Mouse (Mus musculus) ES-Bruce4 (cell line): ENCODE results near the gene Sh2d1b2. TPM values are rescaled to one million over a fixed set of nuclear protein-coding genes. Genes with fewer than 3 reads are reported as not detected.

Experiments used
- H3K27ac ChIP-seq: 2 replicates; pipeline ENCODE4 v1.5.1; 2012; ENCODE audit warnings: low read length, inconsistent platforms; ENCODE audit not compliant: insufficient read depth
- H3K27me3 ChIP-seq: 2 replicates; pipeline ENCODE4 v1.6.1; 2012; ENCODE audit warnings: mild to moderate bottlenecking, low read length, inconsistent platforms; ENCODE audit not compliant: control insufficient read depth, poor library complexity, insufficient read depth, severe bottlenecking
- H3K36me3 ChIP-seq: 2 replicates; pipeline ENCODE4 v1.6.1; 2012; ENCODE audit warnings: inconsistent platforms, mild to moderate bottlenecking, low read length, moderate library complexity; ENCODE audit not compliant: control insufficient read depth, poor library complexity, insufficient read depth, severe bottlenecking
- H3K4me1 ChIP-seq: one replicate; pipeline ENCODE4 v1.8.1; 2011; ENCODE audit warnings: low read length; ENCODE audit not compliant: control insufficient read depth, insufficient read depth
- H3K4me3 ChIP-seq: 2 replicates; pipeline ENCODE4 v1.5.1; 2011; ENCODE audit warnings: low read depth, mild to moderate bottlenecking, low read length
- H3K9ac ChIP-seq: 2 replicates; pipeline ENCODE4 v1.6.1; 2012; ENCODE audit warnings: low read depth, mild to moderate bottlenecking, inconsistent platforms; ENCODE audit not compliant: poor library complexity, severe bottlenecking
- H3K9me3 ChIP-seq: replicated peaks from 2 replicates; pipeline ENCODE4 v1.6.1; 2012; ENCODE audit warnings: mild to moderate bottlenecking, low read length, inconsistent platforms; ENCODE audit not compliant: control insufficient read depth, poor library complexity, insufficient read depth, severe bottlenecking
- CTCF ChIP-seq: IDR thresholded peaks from one replicate; pipeline ENCODE4 v1.8.1; 2011; ENCODE audit warnings: low read depth, low read length
- EP300 ChIP-seq: IDR thresholded peaks from 2 replicates; pipeline ENCODE4 v1.6.1; 2011; ENCODE audit warnings: low read depth, low read length; ENCODE audit not compliant: insufficient read depth
- POLR2A ChIP-seq: IDR thresholded peaks from one replicate; pipeline ENCODE4 v1.8.1; 2011; ENCODE audit warnings: low read length; ENCODE audit not compliant: insufficient read depth
- polyA plus RNA-seq: library from polyadenylated mRNA; stranded (reverse); fragments of >200 nt; gene quantifications from 2 replicates; pipeline ENCODE4 v1.2.4, GENCODE M21; 2011; ENCODE audit warnings: low read depth; ENCODE audit not compliant: missing spikeins, insufficient read depth, insufficient read length

Sh2d1b2 gene
- polyA plus RNA-seq, 1 experiment: not detected

DNA sequence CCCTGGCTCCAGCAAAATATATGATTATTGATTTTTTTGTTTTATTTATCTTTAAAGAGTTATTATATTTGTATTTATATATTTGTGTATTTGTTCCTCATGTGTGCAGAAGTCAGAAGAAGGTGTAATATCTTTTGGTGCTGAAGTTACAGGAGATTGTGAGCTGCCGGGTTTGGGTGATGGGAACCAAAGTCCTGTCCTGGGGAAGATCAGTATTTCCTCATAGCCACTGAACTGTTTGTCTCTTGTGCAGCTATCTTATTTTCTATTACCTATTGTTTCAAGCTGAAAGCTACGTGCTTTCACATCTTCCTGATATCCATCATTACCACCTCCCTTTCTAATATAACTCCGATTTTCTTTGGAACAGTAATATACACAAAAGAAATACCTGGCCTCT is 17.0 kb upstream of the Sh2d1b2 start:
- Histone ChIP-seq H3K4me1 (peaks cover 2% of the 10 kb centered on the region), H3K36me3 (peaks cover 5% of the 10 kb centered on the region), H3K9ac (peak overlapping the region; percentile 83; the same call in 1 of the 2 replicates), H3K9me3 (no peaks in the 10 kb centered on the region), H3K4me3 (no peak overlapping the region), H3K27me3 (no peaks in the 10 kb centered on the region), H3K27ac (no peak overlapping the region)
- TF ChIP-seq EP300 (no peak), POLR2A (no peak), CTCF (no peak)

DNA sequence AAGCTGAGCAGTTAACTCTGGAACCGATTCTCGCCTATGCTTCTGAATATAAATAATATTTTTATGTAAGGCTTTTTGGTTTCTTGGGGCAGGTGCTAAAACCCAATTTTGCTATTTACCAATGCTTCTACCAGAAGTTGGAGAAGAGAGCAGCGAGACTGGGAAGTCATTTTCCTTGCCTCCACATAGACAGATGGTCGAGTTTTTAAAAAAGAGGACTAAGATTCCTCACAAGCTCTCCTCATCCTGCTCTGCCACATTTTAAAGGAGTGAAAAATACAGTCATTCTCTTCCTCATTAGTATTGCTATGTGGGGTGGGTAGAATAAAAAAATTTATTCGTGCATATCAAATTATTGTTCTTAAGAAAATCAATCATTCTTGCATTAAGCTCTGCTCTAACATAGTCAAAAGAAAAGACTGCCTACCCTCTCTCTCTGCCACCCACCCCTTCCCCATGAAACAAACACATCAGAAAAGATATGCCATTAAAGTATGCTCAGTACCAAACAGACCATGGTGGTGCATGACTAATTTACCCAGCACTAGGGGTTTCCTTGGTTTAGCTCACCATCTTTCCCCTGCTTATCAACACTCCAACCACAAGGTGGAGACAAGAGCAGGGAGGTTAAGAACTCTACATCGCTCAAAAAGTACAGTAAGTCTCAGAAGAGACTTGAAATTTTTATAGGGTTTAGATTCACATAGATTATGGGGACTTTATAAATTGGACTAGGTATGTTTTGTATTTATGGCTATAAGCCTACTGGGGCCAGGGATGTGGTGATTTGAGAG is 14.3 kb upstream of the Sh2d1b2 start:
- Histone ChIP-seq H3K27me3 (no peaks in the 10 kb centered on the region), H3K4me3 (no peak overlapping the region), H3K9me3 (no peaks in the 10 kb centered on the region), H3K27ac (no peak overlapping the region), H3K9ac (no peak overlapping the region), H3K4me1 (peaks cover 2% of the 10 kb centered on the region), H3K36me3 (no peaks in the 10 kb centered on the region)
- TF ChIP-seq CTCF (no peak), EP300 (no peak), POLR2A (no peak)

DNA sequence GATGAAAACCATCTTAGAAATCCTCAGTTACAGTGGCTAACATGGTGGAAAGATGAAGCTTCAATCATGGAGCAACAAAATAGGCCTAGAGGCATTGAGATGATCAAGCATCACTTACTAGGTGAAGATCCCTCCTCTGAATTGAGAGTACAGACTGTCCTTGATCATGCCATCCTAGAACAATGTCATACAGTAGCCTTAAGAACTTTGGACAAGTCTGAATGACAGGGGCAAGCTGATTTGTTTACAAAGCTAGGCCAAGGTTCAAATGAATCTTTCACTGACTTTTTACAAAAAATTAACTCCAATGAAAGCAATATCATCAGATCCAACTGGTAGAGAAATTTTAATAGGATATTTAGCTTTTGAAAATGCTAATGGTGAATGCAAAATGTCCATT is 12.2 kb upstream of the Sh2d1b2 start:
- Histone ChIP-seq H3K9ac (no peak overlapping the region), H3K27ac (no peak overlapping the region), H3K27me3 (no peaks in the 10 kb centered on the region), H3K36me3 (no peaks in the 10 kb centered on the region), H3K4me1 (no peaks in the 10 kb centered on the region), H3K4me3 (no peak overlapping the region), H3K9me3 (no peaks in the 10 kb centered on the region)
- TF ChIP-seq POLR2A: no peak
- no peak for TF ChIP-seq CTCF
- no peak for TF ChIP-seq EP300

DNA sequence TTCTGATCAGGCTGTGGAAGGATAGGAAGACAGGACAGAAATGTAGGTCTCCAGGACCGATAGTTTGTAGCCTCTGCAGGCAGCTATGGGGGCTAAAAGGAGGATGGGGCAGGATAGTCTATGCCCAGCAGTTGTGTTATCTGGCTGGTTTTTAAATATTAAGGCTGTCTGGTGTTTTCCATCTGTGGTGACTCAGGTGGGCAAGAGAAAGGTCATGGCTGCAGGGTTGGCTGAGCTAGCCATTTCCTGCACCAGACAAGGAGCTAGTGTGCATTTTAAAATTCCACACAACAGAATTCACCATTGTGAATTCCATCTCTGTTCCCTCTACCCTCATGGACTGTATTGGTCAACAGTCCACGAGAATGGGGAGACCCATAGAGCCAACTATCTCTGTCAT is 9.3 kb upstream of the Sh2d1b2 start:
- no peak overlapping the region for H3K9ac ChIP-seq
- no peaks in the 10 kb centered on the region for H3K4me1 ChIP-seq
- H3K27ac ChIP-seq: no peak overlapping the region
- no peak for TF ChIP-seq POLR2A
- TF ChIP-seq CTCF: no peak
- no peak for TF ChIP-seq EP300
- no peaks in the 10 kb centered on the region for H3K36me3 ChIP-seq
- no peaks in the 10 kb centered on the region for H3K9me3 ChIP-seq
- no peak overlapping the region for H3K4me3 ChIP-seq
- no peaks in the 10 kb centered on the region for H3K27me3 ChIP-seq

DNA sequence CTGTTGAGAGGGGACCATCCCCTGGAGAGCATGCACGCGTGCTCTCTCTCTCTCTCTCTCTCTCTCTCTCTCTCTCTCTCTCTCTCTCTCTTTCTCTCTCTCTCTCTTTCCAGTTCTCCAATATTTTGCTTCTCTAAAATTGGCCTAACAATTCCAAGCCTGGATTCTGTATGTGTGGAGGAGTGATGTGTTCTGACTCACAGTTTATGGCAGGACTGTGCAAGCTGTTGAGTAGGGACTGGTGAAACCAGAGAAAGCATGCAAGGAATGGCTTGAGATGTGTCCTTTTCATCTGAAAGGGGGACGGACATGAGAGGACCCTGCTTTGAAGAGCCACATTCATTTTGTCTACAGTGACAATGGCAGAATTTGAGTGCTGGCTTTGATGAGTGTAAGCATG is 12.5 kb downstream of the Sh2d1b2 start:
- Histone ChIP-seq H3K27me3 (no peaks in the 10 kb centered on the region), H3K4me3 (no peak overlapping the region), H3K36me3 (no peaks in the 10 kb centered on the region), H3K27ac (no peak overlapping the region), H3K9ac (no peak overlapping the region), H3K9me3 (no peaks in the 10 kb centered on the region), H3K4me1 (no peaks in the 10 kb centered on the region)
- TF ChIP-seq POLR2A (no peak), CTCF (no peak), EP300 (no peak)

DNA sequence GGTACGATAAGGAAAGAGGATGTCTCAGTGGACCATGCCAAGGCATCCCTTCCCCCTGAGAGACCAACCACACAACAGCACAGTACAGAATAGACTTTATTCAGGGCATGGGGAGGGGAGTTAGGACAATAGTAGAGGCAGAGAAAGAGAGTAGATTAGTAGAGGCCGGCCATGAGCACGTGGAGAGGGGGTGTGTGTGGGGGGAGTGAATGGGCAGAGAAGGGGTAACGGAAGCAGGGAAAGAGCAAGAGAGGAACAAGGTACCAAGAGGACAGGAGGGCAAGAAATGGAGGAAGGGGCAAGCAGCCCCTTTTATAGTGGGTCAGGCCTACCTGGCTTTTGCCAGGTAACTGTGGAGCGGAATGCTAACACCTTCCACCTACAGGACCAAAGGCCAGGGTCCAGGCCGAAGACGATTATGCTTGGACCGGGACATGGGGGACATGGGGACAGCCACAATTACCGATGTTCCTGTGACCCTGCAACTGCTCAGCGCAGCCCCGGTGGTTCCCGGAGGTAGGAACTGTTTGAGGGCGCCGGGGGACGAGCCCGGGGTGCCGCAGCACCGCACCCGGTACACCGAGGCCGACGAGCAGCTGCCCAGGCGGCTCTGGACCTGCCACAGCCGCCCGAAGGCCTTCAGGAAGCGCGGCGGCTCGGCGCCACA is 22.5 kb downstream of the Sh2d1b2 start:
- H3K4me1 ChIP-seq: no peaks in the 10 kb centered on the region
- H3K27ac ChIP-seq: no peak overlapping the region
- peak overlapping the region; percentile 87 for H3K9ac ChIP-seq
- peak overlapping the region; percentile 95 for H3K4me3 ChIP-seq
- no peaks in the 10 kb centered on the region for H3K9me3 ChIP-seq
- no peaks in the 10 kb centered on the region for H3K27me3 ChIP-seq
- H3K36me3 ChIP-seq: no peaks in the 10 kb centered on the region
- no peak for TF ChIP-seq CTCF
- TF ChIP-seq POLR2A: no peak
- no peak for TF ChIP-seq EP300
